Mouse (Mus musculus) intestine, embryonic 14.5 days (tissue): ENCODE data around the gene Adgra3. TPM values are rescaled to one million over a fixed set of nuclear protein-coding genes. Genes with fewer than 3 reads are reported as not detected.
A peak's percentile ranks its signal among the peaks of the same experiment; 100 is the strongest.

Experiments used
- ATAC-seq: fragments of 200-750 bp; cut with Nextera tagmentation; replicated peaks from 2 replicates; pipeline ENCODE4 v1.8.0; 2017; ENCODE audit warnings: low read depth, moderate number of reproducible peaks, moderate TSS enrichment, moderate library complexity; ENCODE audit not compliant: low FRiP score, low TSS enrichment
- DNase-seq: peaks from one replicate; pipeline ENCODE4 v3.0.0-alpha.2; 2018; ENCODE audit warnings: low spot score
- H3K27ac ChIP-seq: fragments of 300-500 bp; sonication (generic); 2 replicates; pipeline ENCODE4 v1.5.1; 2014; ENCODE audit warnings: low read depth, mild to moderate bottlenecking, control low read depth
- H3K27me3 ChIP-seq: fragments of 300-500 bp; sonication (generic); replicated peaks from 2 replicates; pipeline ENCODE4 v1.6.1; 2014; ENCODE audit warnings: low read length, control low read depth; ENCODE audit not compliant: control insufficient read depth, insufficient read depth
- H3K36me3 ChIP-seq: fragments of 300-500 bp; sonication (generic); 2 replicates; pipeline ENCODE4 v1.6.1; 2014; ENCODE audit warnings: low read length, control low read depth; ENCODE audit not compliant: control insufficient read depth, insufficient read depth
- H3K4me1 ChIP-seq: fragments of 300-500 bp; sonication (generic); replicated peaks from 2 replicates; pipeline ENCODE4 v1.6.1; 2014; ENCODE audit warnings: low read length, control low read depth, mixed read lengths; ENCODE audit not compliant: control insufficient read depth, insufficient read depth
- H3K4me2 ChIP-seq: fragments of 300-500 bp; sonication (generic); 2 replicates; pipeline ENCODE4 v1.6.1; 2014; ENCODE audit warnings: low read length
- H3K4me3 ChIP-seq: fragments of 300-500 bp; sonication (generic); 2 replicates; pipeline ENCODE4 v1.5.1; 2014; ENCODE audit warnings: low read depth, low read length, control low read depth, mixed read lengths
- H3K9ac ChIP-seq: fragments of 300-500 bp; sonication (generic); 2 replicates; pipeline ENCODE4 v1.6.1; 2014; ENCODE audit warnings: mild to moderate bottlenecking, low read length
- H3K9me3 ChIP-seq: fragments of 300-500 bp; sonication (generic); 2 replicates; pipeline ENCODE4 v1.6.1; 2016; ENCODE audit warnings: low read length, control low read depth; ENCODE audit not compliant: control insufficient read depth
- whole genome bisulfite sequencing: fragments of 180-500 bp; shearing (Covaris S2); extraction: QIAGEN DNeasy Blood & Tissue Kit; methylation state at CpG from one replicate; pipeline ENCODE4 v1.1.7; 2014; 5-methylcytosine and 5-hydroxymethylcytosine counted together
- polyA plus RNA-seq: library from polyadenylated mRNA; unstranded; fragments of >200 nt; fragmentation: Nextera tagmentation; extraction: Ambion mirVana; gene quantifications from 2 replicates; pipeline ENCODE4 v1.2.1, GENCODE M21; 2014

Adgra3 gene
- polyA plus RNA-seq, 1 experiment from 2014 or later = 34.9 TPM

GRCm38 (mm10) chr5:50037666-50038065, 21.1 kb downstream of the Adgra3 start:
- Histone ChIP-seq H3K36me3 (no peaks in the 10 kb centered on the region), H3K9me3 (no peaks in the 10 kb centered on the region), H3K4me1 (peaks cover 31% of the 10 kb centered on the region), H3K27me3 (no peaks in the 10 kb centered on the region), H3K4me3 (no peak overlapping the region), H3K27ac (no peak overlapping the region), H3K4me2 (no peak overlapping the region), H3K9ac (no peak overlapping the region)
- DNase-seq = no peak
- no peak for ATAC-seq
- WGBS = 76% methylated on average over 8 of the region's 8 CpGs

- Histone ChIP-seq H3K27ac (no peak overlapping the region), H3K4me2 (no peak overlapping the region), H3K4me1 (peaks cover 34% of the 10 kb centered on the region), H3K9ac (no peak overlapping the region), H3K4me3 (no peak overlapping the region), H3K27me3 (no peaks in the 10 kb centered on the region), H3K9me3 (no peaks in the 10 kb centered on the region), H3K36me3 (no peaks in the 10 kb centered on the region)
- ATAC-seq (no peak), DNase-seq (no peak)
- 78% methylated on average over 8 of the region's 8 CpGs for WGBS
Observed at GRCm38 (mm10) chr5:50034900-50035514, 23.8 kb downstream of the Adgra3 start.

GRCm38 (mm10) chr5:50034231-50034630, 24.6 kb downstream of the Adgra3 start:
- Histone ChIP-seq H3K4me3 (no peak overlapping the region), H3K4me1 (peaks cover 34% of the 10 kb centered on the region), H3K36me3 (no peaks in the 10 kb centered on the region), H3K9me3 (no peaks in the 10 kb centered on the region), H3K4me2 (no peak overlapping the region), H3K9ac (no peak overlapping the region), H3K27me3 (no peaks in the 10 kb centered on the region), H3K27ac (no peak overlapping the region)
- DNase-seq (no peak), ATAC-seq (no peak)
- 57% methylated on average over 6 of the region's 6 CpGs for WGBS

- 84% methylated on average over 9 of the region's 9 CpGs for whole genome bisulfite sequencing
- no peak for ATAC-seq
Observed at GRCm38 (mm10) chr5:50033660-50034059, 25.1 kb downstream of the Adgra3 start.

GRCm38 (mm10) chr5:50032332-50032731, 26.5 kb downstream of the Adgra3 start:
- no peak overlapping the region for H3K4me3 ChIP-seq
- H3K9ac ChIP-seq = no peak overlapping the region
- peaks cover 28% of the 10 kb centered on the region for H3K4me1 ChIP-seq
- H3K36me3 ChIP-seq = no peaks in the 10 kb centered on the region
- no peaks in the 10 kb centered on the region for H3K27me3 ChIP-seq
- H3K4me2 ChIP-seq = no peak overlapping the region
- no peak overlapping the region for H3K27ac ChIP-seq
- no peaks in the 10 kb centered on the region for H3K9me3 ChIP-seq
- DNase-seq = no peak
- ATAC-seq = peak; percentile 54
- 62% methylated on average over 5 of the region's 5 CpGs for WGBS

More at GRCm38 (mm10) chr5:50033660-50034059, 25.1 kb downstream of the Adgra3 start:
- no peaks in the 10 kb centered on the region for H3K36me3 ChIP-seq
- no peak overlapping the region for H3K4me2 ChIP-seq
- no peak for DNase-seq
- H3K27ac ChIP-seq = no peak overlapping the region
- H3K9ac ChIP-seq = no peak overlapping the region
- H3K4me1 ChIP-seq = peaks cover 34% of the 10 kb centered on the region
- no peaks in the 10 kb centered on the region for H3K9me3 ChIP-seq
- no peak overlapping the region for H3K4me3 ChIP-seq
- no peaks in the 10 kb centered on the region for H3K27me3 ChIP-seq

GRCm38 (mm10) chr5:50031763-50032272, 27.0 kb downstream of the Adgra3 start:
- H3K27ac ChIP-seq = no peak overlapping the region
- no peaks in the 10 kb centered on the region for H3K27me3 ChIP-seq
- H3K9ac ChIP-seq = no peak overlapping the region
- no peaks in the 10 kb centered on the region for H3K36me3 ChIP-seq
- no peak for ATAC-seq
- H3K4me3 ChIP-seq = no peak overlapping the region
- no peak overlapping the region for H3K4me2 ChIP-seq
- DNase-seq = peak; percentile 18
- 66% methylated on average over 2 of the region's 2 CpGs for WGBS
- H3K9me3 ChIP-seq = no peaks in the 10 kb centered on the region
- H3K4me1 ChIP-seq = peaks cover 30% of the 10 kb centered on the region

- H3K9ac ChIP-seq = no peak overlapping the region
- ATAC-seq = no peak
- H3K27me3 ChIP-seq = no peaks in the 10 kb centered on the region
- no peak overlapping the region for H3K27ac ChIP-seq
- WGBS = 92% methylated on average over 6 of the region's 6 CpGs
- no peaks in the 10 kb centered on the region for H3K9me3 ChIP-seq
- H3K36me3 ChIP-seq = no peaks in the 10 kb centered on the region
- no peak overlapping the region for H3K4me2 ChIP-seq
- DNase-seq = peak; percentile 10
- H3K4me1 ChIP-seq = peaks cover 30% of the 10 kb centered on the region
- no peak overlapping the region for H3K4me3 ChIP-seq
Observed at GRCm38 (mm10) chr5:50031288-50031687, 27.5 kb downstream of the Adgra3 start.

GRCm38 (mm10) chr5:50029662-50030061, 29.1 kb downstream of the Adgra3 start:
- 87% methylated on average over 6 of the region's 6 CpGs for WGBS
- Histone ChIP-seq H3K36me3 (peaks cover 3% of the 10 kb centered on the region), H3K9ac (no peak overlapping the region), H3K4me1 (peaks cover 27% of the 10 kb centered on the region), H3K4me2 (no peak overlapping the region), H3K27me3 (no peaks in the 10 kb centered on the region), H3K4me3 (no peak overlapping the region), H3K9me3 (no peaks in the 10 kb centered on the region), H3K27ac (no peak overlapping the region)
- ATAC-seq (no peak), DNase-seq (peak; percentile 42)

GRCm38 (mm10) chr5:50027561-50027960, 31.2 kb downstream of the Adgra3 start:
- WGBS = 45% methylated on average over 5 of the region's 5 CpGs
- Histone ChIP-seq H3K36me3 (peaks cover 18% of the 10 kb centered on the region), H3K9ac (no peak overlapping the region), H3K4me1 (peaks cover 18% of the 10 kb centered on the region), H3K27me3 (no peaks in the 10 kb centered on the region), H3K4me3 (no peak overlapping the region), H3K9me3 (no peaks in the 10 kb centered on the region), H3K4me2 (no peak overlapping the region), H3K27ac (no peak overlapping the region)
- DNase-seq = peak; percentile 49
- no peak for ATAC-seq
